Mouse (Mus musculus): ENCODE results near the gene Susd6. TPM values are rescaled to one million over a fixed set of nuclear protein-coding genes. Genes with fewer than 3 reads are reported as not detected.
"Not testable (repeated sequence)": the region's sequence is repeated elsewhere in the genome, so short reads cannot be mapped to it uniquely, and the experiment has no call there.

Gene Susd6
- total RNA-seq, 2 experiments from 2014 or later, result 46.3 to 49.6 TPM

DNA sequence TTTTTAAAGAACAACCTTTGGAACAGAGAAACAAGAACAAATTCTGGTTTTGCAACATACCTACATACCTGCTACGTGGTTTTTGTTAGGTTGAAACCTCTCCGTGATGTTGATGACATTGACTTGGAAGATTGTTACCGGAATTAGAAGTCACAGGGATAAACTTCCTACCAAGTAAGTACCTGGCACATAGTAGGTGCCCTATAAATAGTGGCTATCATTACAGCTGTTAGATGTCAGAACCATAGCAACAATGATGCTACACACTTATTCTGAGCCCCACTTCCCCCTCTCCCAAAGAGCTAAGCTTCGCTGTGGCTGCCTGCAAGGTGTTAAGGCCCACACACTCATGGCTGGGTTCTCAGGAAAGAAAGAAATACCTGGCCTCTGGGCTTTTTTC is 4.7 kb upstream of the Susd6 start:
- DNase-seq, result no peak

DNA sequence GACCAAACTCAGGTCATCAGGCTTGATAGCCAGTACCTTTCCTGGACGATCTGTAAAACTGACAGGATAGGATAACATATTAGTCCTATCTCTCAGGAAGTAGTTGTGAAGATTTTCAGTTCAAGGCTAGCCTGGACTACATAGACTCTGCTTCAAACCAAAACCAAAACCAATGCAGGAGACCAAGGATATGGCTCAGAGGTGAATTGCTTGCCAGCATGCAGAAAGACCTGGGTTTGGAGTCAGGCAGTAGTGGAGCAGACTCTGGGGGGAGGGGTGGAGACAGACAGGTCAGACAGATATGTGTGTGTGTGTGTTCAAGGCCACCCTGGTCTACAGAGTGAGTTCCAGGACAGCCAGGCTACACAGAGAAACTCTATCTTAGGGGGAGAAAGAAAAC is 3.7 kb upstream of the Susd6 start:
- DNase-seq, result no peak

GRCm38 (mm10) chr12:80787604-80788003 is 2.7 kb upstream of the Susd6 start:
- peak; percentile 18 for DNase-seq

GRCm38 (mm10) chr12:80788188-80788587 is 2.1 kb upstream of the Susd6 start:
- DNase-seq, result no peak

- DNase-seq, result not testable (repeated sequence)
Measured at GRCm38 (mm10) chr12:80789276-80789675, 1.0 kb upstream of the Susd6 start.

- DNase-seq, result no peak
Measured at GRCm38 (mm10) chr12:80790700-80791570, 625 bp downstream of the Susd6 start.

DNA sequence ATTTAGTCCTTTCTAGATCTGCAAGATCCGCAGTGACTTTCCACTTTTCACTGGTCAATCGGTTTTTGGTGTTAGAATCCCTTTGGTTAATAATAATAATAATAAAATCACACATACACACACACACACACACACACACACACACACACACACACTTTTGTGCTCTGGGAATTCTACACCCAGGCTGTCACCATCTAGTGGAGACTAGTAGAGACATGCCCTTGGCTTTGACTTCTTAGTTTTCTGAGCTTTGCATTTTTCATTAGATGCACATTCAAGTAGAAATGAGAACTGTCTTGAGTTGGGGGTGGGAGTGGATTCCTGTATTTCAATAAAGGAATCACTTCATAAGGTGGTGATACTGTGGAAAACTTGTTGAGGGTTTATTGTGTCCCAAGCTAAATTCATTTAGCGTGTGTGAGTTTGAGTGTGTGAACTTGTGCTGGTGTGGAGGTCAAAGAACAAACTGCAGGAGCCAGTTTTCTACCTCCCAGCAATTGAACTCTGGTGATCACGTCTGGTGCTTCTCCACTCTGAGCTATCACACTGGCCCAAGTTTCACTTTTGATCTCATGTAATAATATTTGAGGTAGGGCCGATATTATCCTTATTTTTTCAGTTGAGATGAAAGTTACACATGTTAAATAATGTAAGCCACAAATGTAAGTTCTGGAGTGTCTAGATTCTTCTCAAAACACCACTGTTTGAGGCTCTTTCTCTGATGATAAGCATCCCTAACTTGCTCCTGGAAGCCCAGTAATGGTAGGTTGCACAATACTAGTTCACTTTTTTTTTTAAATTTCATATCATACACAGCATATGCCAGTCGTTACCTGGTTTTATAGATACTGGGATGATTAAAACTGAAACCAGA is 1.5 kb downstream of the Susd6 start:
- DNase-seq, result no peak

DNA sequence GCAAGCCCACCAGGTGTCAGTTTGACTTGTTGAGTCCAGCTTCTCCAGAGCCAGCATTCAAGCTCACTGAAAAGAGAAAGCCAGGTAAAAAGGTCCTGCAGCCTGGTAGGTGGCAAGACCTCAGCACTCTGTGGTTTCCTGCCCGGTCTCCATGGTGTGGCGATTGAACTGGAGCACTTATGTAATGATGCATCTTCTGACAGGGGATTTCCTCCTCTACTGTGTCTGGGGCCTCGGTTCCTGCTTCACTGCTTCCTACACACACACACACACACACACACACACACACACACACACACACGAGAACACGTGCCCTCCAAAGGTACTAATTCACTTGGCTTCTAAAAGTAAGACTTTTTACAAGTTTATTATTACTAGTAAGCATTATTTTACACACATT is 2.6 kb downstream of the Susd6 start:
- DNase-seq, result no peak

DNA sequence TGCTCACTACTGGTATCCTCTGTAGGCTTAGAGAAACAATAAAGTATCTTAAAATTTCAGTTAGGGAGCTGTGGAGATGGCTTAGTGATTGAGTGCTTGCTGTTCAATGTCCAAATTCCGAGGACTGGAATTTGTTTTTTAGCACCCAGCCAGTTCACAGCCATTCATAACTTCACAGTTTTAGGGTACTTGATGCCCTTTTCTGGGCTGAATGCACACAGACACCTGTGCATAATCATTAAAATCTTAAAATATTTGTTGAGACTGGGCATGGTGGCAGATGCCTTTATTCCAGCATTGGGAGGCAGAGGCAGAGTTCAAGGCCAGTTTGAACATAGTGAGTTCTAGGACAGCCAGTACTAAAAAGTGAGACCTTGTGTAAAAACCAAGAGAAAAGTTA is 3.2 kb downstream of the Susd6 start:
- DNase-seq, result no peak

GRCm38 (mm10) chr12:80794522-80794921 is 4.2 kb downstream of the Susd6 start:
- no peak for DNase-seq

DNA sequence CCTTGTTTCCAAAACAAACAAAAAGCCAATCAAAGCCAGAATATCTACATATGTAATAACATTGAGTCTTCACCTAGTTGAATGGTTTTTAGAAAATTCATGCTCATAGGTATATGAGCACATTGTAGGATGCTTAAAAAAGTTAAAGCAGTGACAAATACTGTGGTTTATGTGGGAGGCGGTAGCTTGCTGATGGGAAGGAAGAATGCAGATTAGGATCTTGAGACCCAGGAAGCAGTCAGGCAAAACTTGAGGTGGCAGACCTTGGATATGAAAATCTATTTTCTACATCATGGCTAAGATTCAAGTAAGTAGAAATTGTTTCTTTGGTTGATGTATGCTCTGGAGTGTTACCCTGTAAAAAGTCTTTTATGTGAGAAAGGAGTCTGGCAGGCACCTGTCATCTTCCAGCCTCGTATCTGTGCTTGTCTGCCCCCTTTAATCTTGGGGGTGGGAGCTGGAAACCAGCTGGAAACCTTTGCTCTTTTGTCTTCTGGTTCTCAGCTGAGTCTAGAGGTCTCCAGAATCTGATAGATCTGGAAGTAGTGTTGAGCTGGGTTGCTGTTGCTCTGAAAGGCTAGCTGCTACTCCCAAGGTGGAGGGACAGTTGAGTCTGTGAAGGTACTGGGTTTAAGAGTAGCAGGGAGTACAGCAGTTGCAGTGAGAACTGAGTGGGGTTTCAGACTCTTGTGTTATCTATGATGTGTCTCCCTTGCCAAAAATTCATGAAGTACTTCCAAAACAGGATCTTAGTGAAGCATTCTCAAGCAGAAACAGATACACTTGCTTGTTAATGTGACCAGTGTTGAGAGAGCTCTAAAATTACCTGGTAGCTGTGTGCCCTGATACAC is 4.8 kb downstream of the Susd6 start:
- DNase-seq, result no peak

- DNase-seq, result no peak
Measured at GRCm38 (mm10) chr12:80798271-80798670, 8.0 kb downstream of the Susd6 start.

- no peak for DNase-seq
Measured at GRCm38 (mm10) chr12:80800156-80800555, 9.8 kb downstream of the Susd6 start.

- no peak for DNase-seq
Measured at GRCm38 (mm10) chr12:80801443-80801842, 11.1 kb downstream of the Susd6 start.

DNA sequence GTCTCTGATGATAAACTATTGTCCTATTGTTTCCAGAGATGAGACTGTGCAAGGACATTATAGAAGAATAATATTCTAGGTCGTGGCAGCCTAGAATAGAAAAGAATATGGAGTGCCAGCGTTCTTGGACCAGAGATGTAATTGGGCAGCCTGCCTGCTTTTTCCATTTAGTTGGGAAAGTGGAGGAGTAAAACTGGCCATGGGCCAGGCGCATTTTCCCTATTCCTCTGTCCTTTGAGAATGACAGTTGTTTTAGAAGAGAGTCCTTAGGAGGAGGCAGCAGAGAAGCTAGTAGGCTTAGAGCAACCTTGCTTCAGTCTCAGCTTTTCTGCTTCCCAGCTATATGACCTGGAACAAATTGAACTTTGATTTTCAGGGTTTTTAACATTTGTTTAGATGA is 13.6 kb downstream of the Susd6 start:
- DNase-seq, result peak; percentile 72

DNA sequence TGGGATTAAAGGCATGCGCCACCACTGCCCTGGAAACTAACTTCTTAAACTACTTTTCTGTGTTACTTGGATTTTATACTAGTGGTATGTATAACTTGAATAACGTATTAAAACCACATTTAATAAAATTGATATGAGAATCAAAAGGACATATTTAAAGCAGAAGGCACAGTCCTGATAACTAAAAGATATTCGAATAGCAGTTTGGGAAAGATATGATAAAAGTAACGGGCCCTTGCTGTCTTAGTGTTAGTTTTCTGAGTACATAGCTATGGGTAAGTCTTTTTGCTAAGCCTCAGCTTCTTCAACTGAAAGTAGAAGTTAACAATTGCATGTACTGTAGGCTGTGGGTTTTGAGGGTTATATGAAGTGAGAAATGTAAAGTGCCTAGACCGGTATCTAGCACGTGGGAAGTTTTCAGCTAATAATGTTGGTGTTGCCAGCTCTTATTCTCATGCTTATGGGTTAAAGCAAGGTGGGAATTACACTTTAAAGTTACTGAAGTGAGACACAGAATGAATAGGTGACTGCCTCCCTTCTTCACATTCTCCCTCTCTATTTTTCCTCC is 14.6 kb downstream of the Susd6 start:
- DNase-seq, result no peak

DNA sequence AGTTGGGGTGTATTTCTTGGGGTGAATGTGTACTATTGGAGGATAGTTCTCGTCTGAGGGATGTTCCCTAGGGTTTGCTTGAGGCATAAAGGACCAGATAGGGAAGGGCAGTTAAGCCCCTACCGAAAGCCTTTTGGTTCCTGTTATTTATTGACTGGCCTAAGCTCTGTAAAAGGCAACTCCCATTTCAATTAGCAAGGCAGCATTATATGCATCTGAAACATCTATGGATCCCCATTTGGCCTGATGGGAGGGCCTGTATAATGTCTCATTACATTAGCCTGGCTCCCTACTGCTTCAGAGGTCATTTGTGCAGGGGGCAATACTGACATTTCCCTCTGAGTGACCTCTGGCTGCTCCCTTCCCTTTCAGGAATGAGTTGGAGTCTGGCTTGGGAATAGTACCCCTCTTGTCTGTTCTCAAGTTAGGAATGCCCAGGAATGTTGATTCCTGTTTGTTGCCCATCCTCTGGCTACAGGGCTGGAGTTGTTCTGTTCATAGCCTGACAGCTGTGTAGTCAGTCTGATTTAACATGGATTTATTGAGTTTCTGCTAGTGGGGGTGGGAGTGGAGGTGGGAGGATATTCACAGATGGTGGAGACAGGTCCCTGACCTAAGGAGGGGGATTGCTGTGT is 17.3 kb downstream of the Susd6 start:
- DNase-seq, result no peak

- no peak for DNase-seq
Measured at GRCm38 (mm10) chr12:80810005-80810404, 19.7 kb downstream of the Susd6 start.

- no peak for DNase-seq
Measured at GRCm38 (mm10) chr12:80811646-80812509, 21.6 kb downstream of the Susd6 start.

- DNase-seq, result no peak
Measured at GRCm38 (mm10) chr12:80812510-80812820, 22.2 kb downstream of the Susd6 start.

DNA sequence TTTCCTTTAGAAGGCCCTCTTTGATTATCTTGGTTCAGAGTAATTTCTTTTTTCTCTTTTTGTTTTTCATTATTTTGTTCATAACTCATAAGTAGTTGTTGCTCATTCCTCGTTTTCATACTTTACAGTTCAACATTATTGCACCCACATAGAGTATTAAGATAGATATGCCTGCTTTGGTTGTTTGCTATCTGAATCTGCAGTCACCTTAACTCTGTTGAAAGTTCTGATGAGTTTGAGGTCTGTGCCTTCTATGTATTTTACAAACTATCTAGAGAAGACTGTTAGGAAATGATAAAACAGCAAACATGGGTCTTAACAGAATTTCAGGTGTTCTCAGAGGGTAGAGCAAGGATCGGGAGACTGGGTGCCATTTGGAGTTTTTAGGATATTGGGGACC is 23.1 kb downstream of the Susd6 start:
- no peak for DNase-seq

All from heart, postnatal 4 days (tissue).